Mouse (Mus musculus) bone marrow macrophage, adult 2 months (primary cell): ENCODE data around the gene Krt7.

ENCODE experiments used
- CTCF ChIP-seq: IDR thresholded peaks from 2 replicates; pipeline ENCODE4 v1.5.1; 2012; ENCODE audit warnings: low read depth, mild to moderate bottlenecking, low read length, moderate library complexity
- POLR2A ChIP-seq: IDR thresholded peaks from 2 replicates; pipeline ENCODE4 v1.6.1; 2012; ENCODE audit warnings: mild to moderate bottlenecking, low read depth, low read length, borderline replicate concordance

DNA sequence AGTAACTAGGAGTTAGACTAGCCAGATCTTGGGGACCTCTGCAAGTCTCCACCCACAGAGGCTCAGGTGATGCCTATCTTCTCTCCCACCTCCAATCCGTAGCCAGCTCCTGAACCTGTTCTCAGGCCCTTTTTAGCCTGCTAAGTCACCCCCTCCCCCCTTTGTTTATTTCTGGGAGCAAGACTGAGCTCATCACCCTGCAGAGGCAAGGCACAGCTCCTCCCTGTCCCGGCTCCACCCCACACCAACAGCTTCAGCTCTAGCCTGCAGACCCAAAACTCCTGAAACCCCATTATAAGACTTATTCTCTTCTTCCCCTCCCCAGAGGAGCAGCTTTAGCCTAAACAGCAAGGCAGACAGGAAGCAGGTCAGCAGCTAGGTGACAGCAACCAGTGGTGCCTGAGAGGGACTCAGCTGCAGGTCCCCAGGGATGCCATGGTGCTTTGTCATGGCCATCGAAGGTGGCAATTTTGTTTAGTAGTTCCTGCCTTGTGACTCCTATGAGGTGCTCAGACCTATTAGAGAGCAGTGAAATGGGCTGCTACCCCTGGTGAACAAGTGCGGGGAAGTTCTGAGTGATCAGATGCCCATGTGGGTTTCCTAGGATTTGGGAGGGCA is 48.3 kb upstream of the Krt7 start:
- no peak for TF ChIP-seq CTCF
- no peak for TF ChIP-seq POLR2A
